Mouse (Mus musculus): Measurements from ENCODE around the gene Irf1. TPM values are rescaled to one million over a fixed set of nuclear protein-coding genes. Genes with fewer than 3 reads are reported as not detected.

The Irf1 gene
- total RNA-seq, 2 experiments from 2014 or later, result 24.3 to 26.0 TPM

DNA sequence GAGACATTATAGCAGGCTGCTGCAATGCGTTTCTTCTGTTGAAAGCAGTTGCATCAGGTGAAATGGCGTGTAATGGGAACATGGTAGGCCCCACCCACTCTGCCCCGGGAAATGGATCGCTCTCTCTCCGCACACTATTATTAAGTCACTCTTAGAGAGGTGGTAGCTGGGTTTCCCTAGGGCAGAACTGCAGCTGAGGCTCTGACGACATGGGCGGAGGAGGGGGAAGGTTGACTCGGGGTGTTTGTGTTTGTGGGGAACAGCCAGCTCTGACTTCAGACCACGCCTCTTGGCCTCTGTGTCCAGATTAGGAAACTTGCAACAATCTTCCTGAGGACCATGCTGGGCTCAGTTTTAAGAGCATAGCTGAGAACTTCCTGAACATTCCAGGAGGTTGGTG lies 36.0 kb downstream of the Irf1 start:
- peak; percentile 53 to 75 for DNase-seq

DNA sequence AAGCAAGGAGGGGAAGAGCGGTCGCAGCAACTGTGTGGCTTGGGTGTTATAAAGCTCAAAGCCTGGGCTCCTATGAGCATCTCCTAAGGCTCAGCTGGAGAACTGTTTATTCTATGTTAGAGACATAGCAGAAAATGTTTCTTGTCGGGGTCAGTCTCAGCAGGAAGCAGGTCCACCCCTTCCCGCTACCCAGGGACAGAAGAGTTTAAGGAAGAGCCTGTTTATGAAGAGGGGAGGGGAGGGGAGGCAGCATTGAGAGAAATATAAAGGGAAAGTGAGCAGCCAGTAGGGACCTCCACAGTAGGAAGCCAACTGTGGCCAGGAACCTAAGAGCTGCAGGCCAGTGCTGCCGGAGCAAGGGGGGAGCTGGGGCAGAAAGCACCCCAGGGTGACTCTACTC lies 39.5 kb downstream of the Irf1 start:
- DNase-seq, result no peak

DNA sequence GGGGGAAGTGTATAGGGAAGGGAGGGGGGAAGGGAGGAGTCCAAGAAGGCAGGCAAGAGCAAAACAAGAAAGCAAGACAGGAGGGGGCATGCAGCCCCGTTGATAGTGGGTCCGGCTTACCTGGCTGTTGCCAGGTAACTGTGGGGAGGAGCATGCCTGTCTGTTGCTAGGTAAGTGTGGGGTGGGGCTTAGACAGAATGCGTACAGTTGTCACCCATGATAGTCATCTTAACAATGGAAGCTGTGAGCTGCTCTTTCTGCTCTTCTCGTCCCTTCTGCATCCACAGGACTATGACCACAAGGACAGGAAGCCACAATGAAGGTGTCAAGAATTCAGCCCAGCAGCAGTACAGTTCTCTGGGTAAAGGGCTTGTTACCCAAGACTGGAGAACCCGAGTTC lies 40.3 kb downstream of the Irf1 start:
- DNase-seq, result no peak

DNA sequence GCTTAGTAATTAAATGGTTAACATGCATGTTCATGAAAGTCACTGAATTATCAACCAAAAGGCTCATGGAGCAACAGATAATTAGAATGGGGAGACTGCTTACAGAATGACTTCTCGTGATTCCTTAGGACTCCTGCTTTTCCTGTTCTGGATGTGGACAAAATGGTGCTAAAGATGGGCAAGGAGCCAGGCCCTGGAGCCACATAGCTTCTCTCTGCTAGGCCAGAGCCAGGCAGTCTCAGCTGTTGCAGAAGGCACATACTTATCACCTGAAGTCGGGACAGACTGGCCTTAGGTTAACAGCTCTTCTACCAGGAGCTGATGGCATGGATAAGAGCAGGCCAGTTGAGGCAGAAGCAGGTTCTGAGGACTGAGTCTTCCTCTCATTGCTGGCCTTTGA lies 40.9 kb downstream of the Irf1 start:
- DNase-seq, result peak in 1 of 2 experiments; percentile 43

DNA sequence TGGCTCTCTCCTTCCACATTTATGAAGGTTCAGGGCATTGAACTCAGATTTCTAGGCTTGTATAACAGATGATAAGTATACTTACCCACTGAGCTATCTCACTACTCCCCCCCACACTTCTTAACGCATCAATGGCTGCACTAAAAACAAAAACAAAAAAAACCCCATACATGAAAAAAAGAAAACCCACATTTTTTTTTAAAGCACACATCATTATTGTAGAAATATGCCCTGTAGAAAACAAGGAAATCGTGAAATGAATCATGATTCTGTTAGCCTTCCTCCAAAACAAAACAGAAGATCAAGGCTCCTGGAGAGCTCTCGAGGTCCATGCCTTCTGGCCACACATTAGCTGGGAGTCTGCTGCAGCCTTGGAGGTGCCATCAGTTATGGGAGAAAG lies 41.5 kb downstream of the Irf1 start:
- no peak for DNase-seq

DNA sequence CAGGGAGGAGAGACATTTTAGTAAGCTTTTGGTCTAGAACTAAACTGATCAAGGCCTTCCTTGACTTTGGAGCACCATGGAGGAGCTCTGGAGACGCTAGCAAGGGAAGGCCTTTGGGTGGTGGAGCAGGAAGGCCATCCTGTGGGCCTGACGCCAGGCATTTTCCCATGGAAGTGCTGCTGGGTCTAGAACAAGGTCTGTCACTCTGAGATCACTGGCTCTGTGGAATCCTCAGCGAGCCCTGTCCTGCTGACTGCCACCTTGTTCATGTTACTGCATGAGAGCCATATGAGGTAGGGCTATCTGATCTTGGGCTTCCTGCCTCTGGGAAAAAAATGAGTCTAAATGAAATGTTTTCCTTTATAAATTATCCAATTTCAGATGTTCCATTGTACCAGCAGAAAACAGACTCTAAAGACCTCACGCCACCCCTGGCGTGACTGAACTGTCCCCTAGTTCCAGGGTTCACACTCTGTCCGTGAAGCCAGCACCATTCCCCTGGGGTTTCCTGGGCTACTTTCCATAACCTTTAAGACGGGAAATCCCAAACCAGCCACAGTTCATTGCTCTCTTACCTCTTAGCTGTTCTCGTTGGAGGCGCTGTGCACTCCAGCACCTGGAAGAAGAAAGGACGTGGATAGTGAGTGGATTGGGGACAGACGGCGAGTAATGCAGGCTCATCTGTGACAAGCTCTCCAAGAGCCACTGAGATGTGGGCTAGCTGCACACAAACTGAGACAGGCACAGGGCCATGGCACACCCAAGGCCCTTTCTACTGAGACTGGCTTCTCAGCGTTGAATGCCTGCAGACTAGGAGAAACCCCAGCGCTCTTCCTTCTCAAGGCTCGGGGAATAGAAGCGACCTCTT lies 43.4 kb downstream of the Irf1 start:
- DNase-seq, result peak; percentile 67 to 75

DNA sequence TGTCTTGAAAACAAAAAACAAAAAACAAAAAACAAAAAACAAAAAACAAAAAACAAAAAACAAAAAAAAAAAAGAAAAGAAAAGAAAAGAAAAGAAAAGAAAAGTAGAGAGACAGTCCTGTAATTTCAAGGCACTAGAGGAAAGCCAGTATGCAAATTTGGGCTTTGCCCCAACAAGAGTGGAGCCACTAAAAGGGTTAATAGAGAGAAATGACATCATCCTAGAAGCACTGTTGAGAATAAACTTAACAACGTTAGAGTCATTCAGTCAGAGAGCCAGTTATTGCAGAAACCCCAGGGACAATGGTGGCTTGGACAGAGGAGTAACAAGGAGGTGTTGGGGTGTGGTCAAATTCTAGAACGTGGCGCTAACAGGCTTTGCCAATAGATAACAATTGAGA lies 45.0 kb downstream of the Irf1 start:
- no peak for DNase-seq

DNA sequence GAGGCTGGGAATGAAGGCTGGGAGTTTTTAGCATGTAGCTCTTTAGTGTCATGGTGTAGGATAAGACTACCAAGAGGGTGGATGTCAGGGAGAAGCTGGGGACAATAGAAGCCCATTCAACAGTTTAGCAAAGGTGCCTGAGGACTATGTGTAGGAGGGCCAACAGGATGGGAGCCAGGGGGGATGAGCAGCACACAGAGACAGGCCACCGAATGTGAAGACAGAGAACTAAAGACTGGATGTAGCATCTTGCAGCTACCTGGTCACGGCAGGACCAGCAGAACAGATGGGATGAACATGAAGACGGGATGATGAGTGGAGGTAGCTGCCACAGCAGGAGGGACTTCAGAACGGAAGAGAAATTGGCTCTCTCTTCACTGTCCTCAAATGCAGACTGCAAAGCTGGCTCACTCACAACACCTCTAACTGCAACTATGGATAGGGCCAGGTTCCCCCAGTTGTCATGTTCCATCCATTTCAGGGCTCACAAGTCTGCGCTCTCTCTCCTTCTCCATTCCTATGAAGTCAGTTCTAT lies 47.1 kb downstream of the Irf1 start:
- DNase-seq, result no peak

DNA sequence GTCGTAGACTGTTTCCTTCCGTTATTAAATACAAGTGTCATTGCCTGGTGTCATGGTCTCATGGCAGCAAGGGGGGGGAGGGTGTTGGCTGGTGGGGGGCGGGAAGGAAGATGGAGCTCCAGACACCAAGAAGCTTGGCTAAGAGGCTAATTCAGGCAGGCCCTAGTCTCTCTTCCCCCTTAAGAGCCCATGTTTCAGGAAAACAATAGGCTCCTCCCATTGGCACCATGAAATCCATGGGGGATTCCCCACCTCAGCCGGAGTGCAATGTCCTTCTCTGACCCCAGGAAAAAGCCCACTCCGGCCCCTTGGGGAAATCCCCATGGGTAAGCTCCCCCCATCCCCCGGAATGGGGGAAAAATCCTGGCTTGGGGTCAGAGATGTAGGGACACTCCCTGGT lies 49.0 kb downstream of the Irf1 start:
- DNase-seq, result peak in 1 of 2 experiments; percentile 44

DNA sequence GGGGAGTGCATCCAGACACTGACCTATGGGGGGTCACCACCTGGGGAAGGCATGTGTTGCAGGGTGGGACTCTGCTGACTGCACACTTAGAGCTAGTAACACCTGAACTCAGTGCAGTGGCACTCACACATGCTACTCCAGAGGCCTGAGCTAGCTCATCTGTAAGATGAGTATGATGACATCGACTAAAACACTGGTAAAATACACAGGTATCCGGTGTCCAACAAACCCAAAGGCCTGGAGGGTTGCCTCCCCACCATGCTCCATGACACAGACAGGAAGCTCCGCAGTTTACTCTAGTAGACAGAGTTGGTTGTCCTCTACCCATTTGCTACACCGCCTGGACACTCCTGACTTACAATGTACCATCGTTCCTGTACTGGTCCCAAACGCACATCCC lies 49.7 kb downstream of the Irf1 start:
- no peak for DNase-seq

DNA sequence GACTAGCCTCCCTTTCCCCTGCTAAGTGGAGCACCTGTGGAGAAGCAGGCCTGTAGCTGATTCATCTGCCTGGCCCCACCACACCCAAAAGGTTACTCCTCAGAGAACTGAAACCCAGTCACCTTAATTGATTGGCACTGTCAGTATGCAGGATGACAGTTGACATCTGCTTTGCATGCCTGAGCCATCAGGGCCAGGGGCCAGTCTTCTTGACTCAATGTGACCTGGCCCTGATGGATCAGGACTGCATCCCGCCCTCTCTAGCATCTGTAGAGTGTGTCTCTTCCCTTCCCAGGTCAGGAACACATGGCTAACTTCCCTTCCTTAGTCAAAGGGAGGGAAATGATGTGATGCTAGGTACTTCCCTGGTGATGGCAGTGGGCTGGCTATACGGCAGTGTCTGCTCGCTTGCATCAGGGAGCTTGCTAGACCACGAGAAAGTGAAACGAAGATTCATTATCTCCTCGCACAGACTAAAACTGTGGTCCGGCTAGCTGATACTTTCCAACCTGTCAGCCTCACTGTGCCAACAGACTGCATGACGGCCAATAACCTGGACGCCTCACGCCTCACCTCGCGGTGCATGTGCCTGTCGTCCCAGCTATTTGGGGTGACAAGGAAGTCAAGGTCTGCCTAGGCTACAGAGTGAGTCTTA lies 50.8 kb downstream of the Irf1 start:
- no peak for DNase-seq

DNA sequence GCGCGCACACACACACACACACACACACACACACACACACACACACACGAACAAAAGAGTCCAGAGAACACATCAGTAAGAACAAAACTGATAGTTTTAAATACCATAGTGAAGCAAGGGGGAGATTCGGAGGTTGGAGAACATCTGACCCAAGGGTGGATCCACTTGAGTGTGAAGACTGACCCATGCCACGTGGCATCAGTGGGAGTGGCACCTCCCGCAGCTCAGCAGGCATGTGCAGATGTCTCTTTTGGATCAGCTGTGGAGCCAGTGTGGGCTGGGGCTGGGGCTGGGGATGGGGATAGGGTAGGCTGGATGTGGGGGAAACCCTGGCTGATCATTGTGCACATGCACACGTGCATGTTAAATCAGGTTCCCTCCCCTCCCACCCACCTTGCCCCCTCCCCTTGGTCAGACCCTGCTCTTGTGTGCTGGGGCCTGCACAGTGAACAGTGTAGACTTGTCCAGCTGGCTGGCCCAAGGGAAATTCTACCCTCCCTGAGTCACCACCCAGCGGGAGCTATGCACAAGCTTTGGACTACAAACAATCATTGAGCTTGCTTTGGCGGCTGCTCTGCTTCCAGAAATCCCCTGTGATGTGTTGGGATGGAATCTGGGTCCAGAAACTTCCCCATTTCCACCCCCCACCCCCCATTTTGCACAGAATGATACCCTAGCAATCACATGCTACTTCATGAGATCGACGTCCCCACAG lies 51.6 kb downstream of the Irf1 start:
- no peak for DNase-seq

DNA sequence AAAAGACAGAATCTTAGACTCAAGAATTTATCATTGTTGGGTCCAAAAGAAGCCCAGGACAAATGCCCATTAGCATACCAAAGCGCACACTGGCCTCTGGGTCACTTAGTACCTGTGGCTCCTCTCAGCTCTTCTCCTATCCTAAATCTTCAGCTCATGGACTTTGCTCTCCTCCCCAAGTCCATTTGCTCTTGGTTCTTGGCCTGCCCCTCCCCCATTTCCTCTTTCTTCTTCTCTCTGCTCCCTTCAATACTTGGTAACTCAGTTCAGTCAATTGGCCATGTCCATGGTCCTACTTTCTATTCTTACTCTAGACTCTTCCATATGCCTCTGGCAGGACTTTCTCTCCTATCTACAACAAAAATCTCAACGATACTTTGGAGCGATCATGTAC lies 52.1 kb downstream of the Irf1 start:
- no peak for DNase-seq

DNA sequence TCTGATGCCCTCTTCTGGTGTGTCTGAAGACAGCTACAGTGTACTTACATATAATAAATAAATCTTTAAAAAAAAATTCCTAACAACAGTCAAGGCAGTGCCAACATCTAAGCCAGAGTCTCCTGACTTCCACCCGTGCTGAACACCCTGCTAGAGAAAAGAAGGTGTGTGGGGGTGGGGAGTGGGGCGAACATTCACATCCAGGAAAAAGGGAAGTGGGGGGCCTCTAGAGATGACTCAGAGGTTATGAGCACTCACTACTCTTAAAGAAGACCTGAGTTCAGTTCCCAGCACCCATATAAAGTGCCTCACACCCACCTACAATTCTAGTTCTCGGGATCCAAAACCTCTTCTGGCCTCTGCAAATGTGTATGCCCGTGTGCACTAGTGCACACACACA lies 55.6 kb downstream of the Irf1 start:
- no peak for DNase-seq

Small RNA genes within 50 kb of the gene (microRNA-seq; reads per million reads assigned to microRNA genes)
- gene Mir7671, result 1.5 reads per million

Other genes with a start within 250 kb of the Irf1 start
- 10 to 100 TPM; 24.1 to 31.1 TPM for gene Kif3a, start 202.6 kb upstream of the Irf1 start, total RNA-seq (2021)
- not detected for gene Il4, start 151.3 kb upstream of the Irf1 start, total RNA-seq (2021)
- gene Il13, start 135.3 kb upstream of the Irf1 start, total RNA-seq (2021), result not detected
- 10 to 100 TPM; 12.1 to 17.1 TPM for gene Rad50, start 62.7 kb upstream of the Irf1 start, total RNA-seq (2021)
- not detected for gene Il5, start 49.2 kb upstream of the Irf1 start, total RNA-seq (2021)
- gene Gm17334, start 3.2 kb downstream of the Irf1 start, total RNA-seq (2021), result 1 to 10 TPM in 1 of 2 experiments, not detected in 1; 1.1 TPM
- gene Gm12216, start 89.2 kb downstream of the Irf1 start, total RNA-seq (2021), result 1 to 10 TPM; 5.2 to 7.5 TPM
- 10 to 100 TPM; 41.2 to 41.8 TPM for gene Slc22a5, start 121.6 kb downstream of the Irf1 start, total RNA-seq (2021)
- gene Slc22a21, start 210.3 kb downstream of the Irf1 start, total RNA-seq (2021), result 1 to 10 TPM; 5.5 to 5.7 TPM

Data from adrenal gland, postnatal 36 days (tissue).